Mouse (Mus musculus) midbrain, embryonic 13.5 days (tissue): ENCODE data around the gene Sox6. TPM values are rescaled to one million over a fixed set of nuclear protein-coding genes. Genes with fewer than 3 reads are reported as not detected.

Experiments
- ATAC-seq: fragments of 200-750 bp; cut with Nextera tagmentation; 2 replicates; pipeline ENCODE4 v1.8.0; 2017; ENCODE audit warnings: mild to moderate bottlenecking, moderate TSS enrichment, moderate library complexity
- H3K27ac ChIP-seq: fragments of 300-500 bp; sonication (generic); 2 replicates; pipeline ENCODE4 v1.5.1; 2015; ENCODE audit warnings: inconsistent platforms, mild to moderate bottlenecking, moderate library complexity
- H3K27me3 ChIP-seq: fragments of 300-500 bp; sonication (generic); 2 replicates; pipeline ENCODE4 v1.6.1; 2015; ENCODE audit warnings: mild to moderate bottlenecking, inconsistent platforms
- H3K36me3 ChIP-seq: fragments of 300-500 bp; sonication (generic); 2 replicates; pipeline ENCODE4 v1.6.1; 2015; ENCODE audit warnings: mild to moderate bottlenecking, inconsistent platforms
- H3K4me1 ChIP-seq: fragments of 300-500 bp; sonication (generic); replicated peaks from 2 replicates; pipeline ENCODE4 v1.6.1; 2015; ENCODE audit warnings: inconsistent platforms
- H3K4me2 ChIP-seq: fragments of 300-500 bp; sonication (generic); replicated peaks from 2 replicates; pipeline ENCODE4 v1.6.1; 2015; ENCODE audit warnings: moderate library complexity, mild to moderate bottlenecking, inconsistent platforms
- H3K4me3 ChIP-seq: fragments of 300-500 bp; sonication (generic); replicated peaks from 2 replicates; pipeline ENCODE4 v1.5.1; 2015; ENCODE audit warnings: mild to moderate bottlenecking, inconsistent platforms
- H3K9ac ChIP-seq: fragments of 300-500 bp; sonication (generic); replicated peaks from 2 replicates; pipeline ENCODE4 v1.6.1; 2015; ENCODE audit warnings: mild to moderate bottlenecking, inconsistent platforms
- H3K9me3 ChIP-seq: fragments of 300-500 bp; sonication (generic); 2 replicates; pipeline ENCODE4 v1.6.1; 2016; ENCODE audit warnings: mild to moderate bottlenecking, inconsistent platforms
- WGBS: fragments of 180-500 bp; shearing (Covaris S2); methylation state at CpG from one replicate; pipeline ENCODE4 v1.1.7; 2015; 5-methylcytosine and 5-hydroxymethylcytosine counted together
- polyA plus RNA-seq: library from polyadenylated mRNA; unstranded; fragments of >200 nt; fragmentation: Nextera tagmentation; extraction: Ambion mirVana; gene quantifications from 2 replicates; pipeline ENCODE4 v1.2.1, GENCODE M21; 2015

Gene Sox6
- polyA plus RNA-seq, 1 experiment from 2014 or later: 57.2 TPM

DNA sequence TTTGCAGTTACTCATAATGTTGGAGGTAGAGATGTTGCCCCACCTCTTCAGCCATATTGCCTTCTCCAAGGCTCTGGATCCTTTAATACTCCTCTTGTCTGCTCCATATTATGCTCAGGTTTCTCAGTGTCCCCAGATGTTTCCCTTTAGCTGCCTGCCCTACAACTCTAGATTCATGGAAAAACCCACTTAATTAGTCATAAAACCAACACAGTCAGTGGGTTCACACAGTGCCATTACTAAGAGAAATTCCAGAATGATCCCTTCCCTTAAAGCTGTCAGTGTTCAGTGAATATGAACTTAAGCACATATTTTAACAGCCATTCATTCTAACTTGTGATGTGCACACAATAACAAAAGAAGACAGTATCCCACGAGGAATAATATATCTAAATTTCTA lies 101.7 kb downstream of the Sox6 start:
- H3K4me3 ChIP-seq: no peak overlapping the region
- ATAC-seq: no peak
- H3K27me3 ChIP-seq: no peaks in the 10 kb centered on the region
- H3K4me2 ChIP-seq: no peak overlapping the region
- no peaks in the 10 kb centered on the region for H3K9me3 ChIP-seq
- H3K27ac ChIP-seq: no peak overlapping the region
- no peaks in the 10 kb centered on the region for H3K36me3 ChIP-seq
- 83% methylated on average over 1 of the region's 1 CpGs for WGBS
- H3K9ac ChIP-seq: no peak overlapping the region
- H3K4me1 ChIP-seq: peaks cover 8% of the 10 kb centered on the region

DNA sequence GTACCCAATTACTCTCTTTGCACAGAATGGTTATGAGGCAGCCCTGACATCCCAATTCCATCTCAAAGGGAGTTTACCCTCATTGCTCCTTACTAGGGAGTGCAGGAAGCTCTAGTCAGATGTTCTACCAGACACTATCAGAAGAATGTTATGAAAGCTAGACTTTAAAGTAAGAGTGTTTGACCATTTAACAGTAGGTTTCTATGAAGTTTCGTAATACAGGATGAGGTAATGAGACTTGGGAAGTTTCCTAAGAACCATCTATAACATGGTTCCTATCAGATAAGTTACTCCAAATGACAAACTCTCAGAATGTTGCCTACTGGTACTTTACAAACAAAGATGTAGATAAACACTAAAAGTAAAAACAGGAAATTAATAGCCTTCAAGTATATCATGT lies 123.3 kb downstream of the Sox6 start:
- no peak overlapping the region for H3K4me2 ChIP-seq
- 98% methylated on average over 1 of the region's 1 CpGs for WGBS
- H3K4me3 ChIP-seq: no peak overlapping the region
- no peaks in the 10 kb centered on the region for H3K36me3 ChIP-seq
- no peak overlapping the region for H3K9ac ChIP-seq
- H3K27ac ChIP-seq: no peak overlapping the region
- H3K4me1 ChIP-seq: peaks cover 7% of the 10 kb centered on the region
- no peaks in the 10 kb centered on the region for H3K27me3 ChIP-seq
- no peaks in the 10 kb centered on the region for H3K9me3 ChIP-seq
- ATAC-seq: no peak

GRCm38 (mm10) chr7:115910313-115910712 lies 128.3 kb downstream of the Sox6 start:
- no peak overlapping the region for H3K27ac ChIP-seq
- H3K36me3 ChIP-seq: no peaks in the 10 kb centered on the region
- 95% methylated on average over 1 of the region's 1 CpGs for WGBS
- H3K4me2 ChIP-seq: no peak overlapping the region
- no peak overlapping the region for H3K4me3 ChIP-seq
- H3K4me1 ChIP-seq: no peaks in the 10 kb centered on the region
- H3K9ac ChIP-seq: no peak overlapping the region
- no peaks in the 10 kb centered on the region for H3K9me3 ChIP-seq
- no peaks in the 10 kb centered on the region for H3K27me3 ChIP-seq
- ATAC-seq: no peak

DNA sequence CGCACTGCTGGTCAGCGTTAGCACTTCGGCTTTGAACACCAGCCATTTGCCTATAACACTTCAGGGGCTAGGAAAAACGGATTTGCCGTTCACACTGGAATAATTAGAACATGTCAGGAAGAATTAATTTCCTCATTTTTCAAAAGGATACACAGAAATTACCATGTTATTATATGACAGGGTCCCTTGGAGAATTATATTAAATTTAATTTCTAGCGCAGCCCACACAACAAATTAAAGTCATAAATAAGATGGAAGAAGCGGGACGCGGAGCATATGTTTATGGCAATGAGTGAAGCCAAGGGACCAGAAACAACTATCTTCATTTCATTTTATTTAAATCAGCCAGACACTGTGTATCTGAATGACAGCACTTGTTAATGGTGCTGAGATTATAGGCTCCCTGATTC lies 133.8 kb downstream of the Sox6 start:
- Histone ChIP-seq H3K4me2 (no peak overlapping the region), H3K27me3 (no peaks in the 10 kb centered on the region), H3K36me3 (no peaks in the 10 kb centered on the region), H3K4me3 (no peak overlapping the region), H3K9me3 (no peaks in the 10 kb centered on the region), H3K27ac (no peak overlapping the region), H3K4me1 (peaks cover 17% of the 10 kb centered on the region), H3K9ac (no peak overlapping the region)
- 39% methylated on average over 9 of the region's 9 CpGs for WGBS
- peak; percentile 34; the same call in 1 of the 2 replicates for ATAC-seq

- Histone ChIP-seq H3K9ac (no peak overlapping the region), H3K4me3 (no peak overlapping the region), H3K4me1 (peaks cover 17% of the 10 kb centered on the region), H3K4me2 (no peak overlapping the region), H3K27me3 (no peaks in the 10 kb centered on the region), H3K27ac (0 out of 2 replicates have a peak overlapping the region, but pooled peaks have one; percentile 11), H3K36me3 (no peaks in the 10 kb centered on the region), H3K9me3 (no peaks in the 10 kb centered on the region)
- WGBS: 24% methylated on average over 5 of the region's 5 CpGs
- peak; percentile 70; the same call in 1 of the 2 replicates for ATAC-seq
Observed at GRCm38 (mm10) chr7:115903931-115904797, 134.4 kb downstream of the Sox6 start.

GRCm38 (mm10) chr7:115903368-115903767 lies 135.2 kb downstream of the Sox6 start:
- no peak overlapping the region for H3K4me2 ChIP-seq
- no peak overlapping the region for H3K4me3 ChIP-seq
- no peaks in the 10 kb centered on the region for H3K9me3 ChIP-seq
- H3K27me3 ChIP-seq: no peaks in the 10 kb centered on the region
- H3K36me3 ChIP-seq: no peaks in the 10 kb centered on the region
- no peak overlapping the region for H3K27ac ChIP-seq
- peaks cover 17% of the 10 kb centered on the region for H3K4me1 ChIP-seq
- 5% methylated on average over 1 of the region's 1 CpGs for WGBS
- ATAC-seq: no peak
- H3K9ac ChIP-seq: no peak overlapping the region

GRCm38 (mm10) chr7:115895831-115896230 lies 142.8 kb downstream of the Sox6 start:
- H3K4me3 ChIP-seq: no peak overlapping the region
- no peak overlapping the region for H3K4me2 ChIP-seq
- WGBS: 92% methylated on average over 6 of the region's 6 CpGs
- no peak for ATAC-seq
- no peak overlapping the region for H3K27ac ChIP-seq
- H3K36me3 ChIP-seq: no peaks in the 10 kb centered on the region
- H3K27me3 ChIP-seq: no peaks in the 10 kb centered on the region
- H3K9ac ChIP-seq: no peak overlapping the region
- H3K4me1 ChIP-seq: peaks cover 13% of the 10 kb centered on the region
- no peaks in the 10 kb centered on the region for H3K9me3 ChIP-seq

DNA sequence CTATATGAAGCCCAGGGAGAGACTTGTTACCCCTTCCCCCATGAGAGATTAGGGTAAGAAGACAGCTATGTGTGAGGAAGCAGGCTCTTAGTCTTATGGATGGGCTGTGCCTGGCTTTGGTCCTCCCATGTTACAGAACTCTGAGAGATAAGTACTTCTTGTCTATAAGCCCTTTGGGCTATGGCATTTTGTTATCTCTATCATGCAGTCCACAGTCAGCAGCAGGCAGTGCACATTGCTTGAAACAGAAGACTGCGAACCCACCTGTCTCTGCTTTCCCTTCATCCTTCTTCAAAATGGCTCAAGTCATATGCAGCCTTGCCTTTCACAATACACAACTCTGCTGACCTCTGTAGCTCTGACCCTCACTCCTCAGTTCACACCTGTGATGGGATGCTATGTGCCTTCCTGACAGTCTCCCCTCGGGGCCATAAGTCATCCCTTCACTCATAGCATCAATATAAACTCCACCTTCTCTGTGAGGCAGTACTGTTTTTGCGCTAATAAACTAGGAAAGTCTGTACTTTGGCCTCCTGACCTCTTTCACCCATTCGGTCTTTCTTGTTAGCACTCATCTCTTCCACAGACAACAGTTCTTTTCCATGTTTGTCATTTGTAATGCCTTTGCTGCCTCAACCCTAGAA lies 143.4 kb downstream of the Sox6 start:
- Histone ChIP-seq H3K4me3 (no peak overlapping the region), H3K9me3 (no peaks in the 10 kb centered on the region), H3K4me1 (peaks cover 13% of the 10 kb centered on the region), H3K4me2 (no peak overlapping the region), H3K27ac (no peak overlapping the region), H3K27me3 (no peaks in the 10 kb centered on the region), H3K9ac (no peak overlapping the region), H3K36me3 (no peaks in the 10 kb centered on the region)
- WGBS: 86% methylated on average over 4 of the region's 4 CpGs
- ATAC-seq: no peak

DNA sequence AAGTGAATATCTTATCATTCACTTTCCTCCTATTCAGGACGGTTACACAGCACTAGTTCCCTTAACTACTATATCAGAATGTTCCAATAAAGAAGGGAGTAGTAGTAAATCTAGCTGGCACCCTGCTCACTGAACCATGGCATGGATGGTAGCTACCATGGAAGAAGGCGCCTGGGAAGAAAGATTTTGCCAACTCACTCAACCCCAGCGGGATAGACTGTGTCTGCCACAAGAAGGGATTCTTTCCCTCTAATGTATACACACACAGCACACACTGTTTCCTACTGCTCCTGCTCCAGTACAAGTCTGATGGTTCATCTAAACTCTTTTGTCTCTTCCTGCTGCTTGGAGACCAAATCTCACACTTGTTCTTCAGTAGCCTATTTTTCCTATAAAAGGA lies 147.1 kb downstream of the Sox6 start:
- no peak for ATAC-seq
- Histone ChIP-seq H3K4me2 (no peak overlapping the region), H3K9ac (no peak overlapping the region), H3K36me3 (no peaks in the 10 kb centered on the region), H3K4me3 (no peak overlapping the region), H3K9me3 (no peaks in the 10 kb centered on the region), H3K4me1 (peaks cover 13% of the 10 kb centered on the region), H3K27ac (no peak overlapping the region), H3K27me3 (no peaks in the 10 kb centered on the region)
- 95% methylated on average over 3 of the region's 3 CpGs for WGBS

- H3K9me3 ChIP-seq: no peaks in the 10 kb centered on the region
- H3K4me3 ChIP-seq: no peak overlapping the region
- H3K36me3 ChIP-seq: no peaks in the 10 kb centered on the region
- no peak for ATAC-seq
- no peak overlapping the region for H3K4me2 ChIP-seq
- H3K27me3 ChIP-seq: no peaks in the 10 kb centered on the region
- 77% methylated on average over 7 of the region's 7 CpGs for WGBS
- H3K4me1 ChIP-seq: peaks cover 13% of the 10 kb centered on the region
- no peak overlapping the region for H3K27ac ChIP-seq
- H3K9ac ChIP-seq: no peak overlapping the region
Observed at GRCm38 (mm10) chr7:115889926-115890325, 148.7 kb downstream of the Sox6 start.

GRCm38 (mm10) chr7:115888561-115888960 lies 150.0 kb downstream of the Sox6 start:
- Histone ChIP-seq H3K9me3 (no peaks in the 10 kb centered on the region), H3K4me1 (peaks cover 1% of the 10 kb centered on the region), H3K36me3 (no peaks in the 10 kb centered on the region), H3K4me2 (no peak overlapping the region), H3K27ac (no peak overlapping the region), H3K4me3 (no peak overlapping the region), H3K27me3 (no peaks in the 10 kb centered on the region), H3K9ac (no peak overlapping the region)
- 92% methylated on average over 1 of the region's 1 CpGs for WGBS
- no peak for ATAC-seq

DNA sequence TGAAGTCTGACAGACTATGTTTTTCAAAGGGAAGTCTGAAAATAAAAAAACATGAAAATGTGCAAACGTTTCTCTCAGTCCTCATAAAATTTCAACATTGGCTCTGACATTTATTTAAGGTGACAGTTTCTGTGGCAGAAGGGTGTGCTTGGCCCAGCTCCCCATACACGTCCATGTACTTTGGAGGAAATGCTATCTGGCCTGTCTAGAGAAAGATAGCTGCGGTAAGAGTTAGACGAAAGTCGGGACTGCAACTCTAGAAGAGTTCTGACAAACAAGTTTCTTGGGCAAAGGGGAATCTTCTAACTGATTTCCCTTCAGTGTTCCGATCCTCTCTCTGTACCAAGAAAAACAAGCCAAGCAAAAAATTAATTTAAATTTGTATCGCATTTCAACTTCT lies 150.5 kb downstream of the Sox6 start:
- no peak for ATAC-seq
- Histone ChIP-seq H3K4me3 (no peak overlapping the region), H3K27ac (no peak overlapping the region), H3K9me3 (no peaks in the 10 kb centered on the region), H3K4me1 (no peaks in the 10 kb centered on the region), H3K9ac (no peak overlapping the region), H3K27me3 (no peaks in the 10 kb centered on the region), H3K36me3 (no peaks in the 10 kb centered on the region), H3K4me2 (no peak overlapping the region)
- WGBS: 92% methylated on average over 7 of the region's 7 CpGs
